Mouse (Mus musculus) E14TG2a.4 (cell line): ENCODE measurements at regions not wholly inside any gene's neighbourhood (a gene's known extent, or its start where the extent isn't known, plus 50 kb on each side); places are given as distances from the start of the nearest gene placed in this dataset.

Experiments used
- CTCF ChIP-seq: conservative IDR thresholded peaks from 2 replicates; pipeline ENCODE4 v1.5.1; 2014; ENCODE audit warnings: low read length
- NANOG ChIP-seq: IDR thresholded peaks from 2 replicates; pipeline ENCODE4 v1.6.1; 2014; ENCODE audit warnings: borderline replicate concordance, low read length, mixed read lengths
- POU5F1 ChIP-seq: IDR thresholded peaks from 2 replicates; pipeline ENCODE4 v1.6.1; 2014; ENCODE audit warnings: low read length, borderline replicate concordance

GRCm38 (mm10) chr1:71964450-71965126 is 247.5 kb downstream of the Mreg start:
- TF ChIP-seq CTCF (no peak), NANOG (no peak), POU5F1 (no peak)
